Mouse (Mus musculus): Measurements from ENCODE around the gene Slc51a.

Slc51a gene

GRCm38 (mm10) chr16:32487234-32488111 is at the start of gene Slc51a:
Slc51a (minus strand) TSS chr16:32487879.
- DNase-seq (ENCODE audit: low read depth, low spot score), result no peak

GRCm38 (mm10) chr16:32535157-32535751 is 47.6 kb upstream of the Slc51a start:
- no peak for DNase-seq (ENCODE audit: low read depth, low spot score)

GRCm38 (mm10) chr16:32532878-32533826 is 45.5 kb upstream of the Slc51a start:
- no peak for DNase-seq (ENCODE audit: low read depth, low spot score)

- DNase-seq (ENCODE audit: low read depth, low spot score), result no peak
Measured at GRCm38 (mm10) chr16:32526906-32527305, 39.2 kb upstream of the Slc51a start.

- DNase-seq (ENCODE audit: low read depth, low spot score), result no peak
Measured at GRCm38 (mm10) chr16:32524244-32524615, 36.6 kb upstream of the Slc51a start.

GRCm38 (mm10) chr16:32523462-32524243 is 36.0 kb upstream of the Slc51a start:
- DNase-seq (ENCODE audit: low read depth, low spot score), result no peak

GRCm38 (mm10) chr16:32522578-32523194 is 35.0 kb upstream of the Slc51a start:
- DNase-seq (ENCODE audit: low read depth, low spot score), result no peak

GRCm38 (mm10) chr16:32520372-32520748 is 32.7 kb upstream of the Slc51a start:
- DNase-seq (ENCODE audit: low read depth, low spot score), result peak; percentile 61

- no peak for DNase-seq (ENCODE audit: low read depth, low spot score)
Measured at GRCm38 (mm10) chr16:32519656-32520371, 32.1 kb upstream of the Slc51a start.

- no peak for DNase-seq (ENCODE audit: low read depth, low spot score)
Measured at GRCm38 (mm10) chr16:32517785-32518481, 30.3 kb upstream of the Slc51a start.

GRCm38 (mm10) chr16:32516006-32516962 is 28.6 kb upstream of the Slc51a start:
- peak; percentile 52 for DNase-seq (ENCODE audit: low read depth, low spot score)

GRCm38 (mm10) chr16:32513948-32514347 is 26.3 kb upstream of the Slc51a start:
- DNase-seq (ENCODE audit: low read depth, low spot score), result no peak

- no peak for DNase-seq (ENCODE audit: low read depth, low spot score)
Measured at GRCm38 (mm10) chr16:32513401-32513800, 25.7 kb upstream of the Slc51a start.

- DNase-seq (ENCODE audit: low read depth, low spot score), result no peak
Measured at GRCm38 (mm10) chr16:32512921-32513320, 25.2 kb upstream of the Slc51a start.

- DNase-seq (ENCODE audit: low read depth, low spot score), result no peak
Measured at GRCm38 (mm10) chr16:32511827-32512490, 24.3 kb upstream of the Slc51a start.

- no peak for DNase-seq (ENCODE audit: low read depth, low spot score)
Measured at GRCm38 (mm10) chr16:32511338-32511734, 23.7 kb upstream of the Slc51a start.

- DNase-seq (ENCODE audit: low read depth, low spot score), result no peak
Measured at GRCm38 (mm10) chr16:32510399-32511337, 23.0 kb upstream of the Slc51a start.

All from CD4-positive helper T cell, adult 2 months (primary cell).